Mouse (Mus musculus) right cerebral cortex, postnatal 10 days (tissue): ENCODE data around the gene Tbx21.

ENCODE experiments used
- DNase-seq, 2 experiments: peaks; one replicate each; pipeline ENCODE4 v3.0.0; 2021; ENCODE audit warnings: low spot score in 2 of 2

Tbx21 gene

DNA sequence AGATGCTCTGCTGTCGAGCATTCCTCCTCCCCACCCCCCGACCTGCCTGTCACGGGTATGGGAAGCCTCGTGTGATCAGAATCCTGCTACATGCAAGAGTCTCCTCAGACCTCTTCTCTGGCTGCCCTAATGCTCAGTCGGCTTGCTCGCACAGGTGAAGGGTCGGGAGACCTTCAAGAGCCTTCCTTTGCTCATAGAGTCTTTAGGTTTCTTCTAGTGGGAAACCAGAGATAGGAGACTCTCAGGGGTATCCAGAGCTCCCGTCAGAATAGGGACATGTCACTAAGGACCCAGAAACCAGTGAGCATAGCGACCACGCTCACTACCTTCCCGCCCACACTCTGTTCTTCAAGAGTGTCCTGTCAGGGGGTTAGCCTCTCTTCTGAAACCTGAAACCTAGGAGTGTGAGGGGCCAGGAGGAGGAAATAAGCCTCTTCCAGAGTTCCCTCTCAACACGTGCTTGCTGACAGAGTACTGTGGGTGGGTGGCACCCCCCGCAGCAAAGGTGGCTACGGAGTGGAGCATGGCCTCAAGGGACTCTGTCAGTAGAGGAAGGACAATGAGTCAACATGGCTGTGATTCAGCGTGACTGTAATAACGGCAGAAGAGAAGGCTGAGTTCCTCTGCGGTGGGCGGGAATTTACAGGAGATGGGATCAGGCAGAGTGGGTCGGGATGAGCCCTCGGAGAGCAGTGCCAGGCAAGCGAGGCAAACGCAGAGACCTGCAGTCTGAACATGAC, 31.6 kb downstream of the Tbx21 start:
- DNase-seq, result no peak

DNA sequence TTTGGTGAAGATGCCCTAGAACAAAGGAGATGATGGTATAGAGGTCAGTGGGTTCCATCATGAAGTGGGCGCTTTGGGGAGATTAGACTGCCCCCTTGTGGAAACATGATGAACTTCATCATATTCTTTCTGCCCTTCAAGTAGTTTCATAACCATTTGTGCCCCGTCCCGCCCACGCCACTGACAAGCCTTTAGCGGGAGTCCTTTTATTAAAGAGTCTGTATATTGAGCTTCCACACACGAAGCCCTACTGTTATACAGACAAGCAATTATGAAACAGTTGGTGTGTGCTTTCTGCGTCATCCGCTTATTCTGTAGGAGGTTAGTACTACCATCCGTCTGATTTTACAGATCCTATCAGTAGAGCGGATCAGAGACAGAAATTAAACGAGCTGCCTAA, 32.2 kb downstream of the Tbx21 start:
- DNase-seq, result no peak

DNA sequence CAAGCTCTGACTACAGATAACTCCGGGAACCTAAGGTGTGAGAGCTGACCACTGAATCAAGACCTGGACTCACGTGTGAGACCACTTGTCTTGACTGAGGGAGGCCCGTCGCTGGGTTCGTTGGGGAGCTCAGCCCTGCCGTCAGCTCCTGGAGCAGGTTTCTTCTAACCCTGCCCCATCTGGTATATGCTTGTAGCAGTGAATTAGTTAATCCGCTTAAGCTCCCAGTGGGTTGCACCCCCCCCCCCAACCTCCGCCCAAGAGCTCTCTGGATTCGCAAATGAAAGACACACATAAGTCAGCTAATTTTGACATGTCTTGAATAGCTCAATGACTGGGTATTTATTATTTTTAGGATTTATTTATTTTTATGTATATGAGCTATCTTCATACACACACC, 34.8 kb downstream of the Tbx21 start:
- DNase-seq, result no peak

DNA sequence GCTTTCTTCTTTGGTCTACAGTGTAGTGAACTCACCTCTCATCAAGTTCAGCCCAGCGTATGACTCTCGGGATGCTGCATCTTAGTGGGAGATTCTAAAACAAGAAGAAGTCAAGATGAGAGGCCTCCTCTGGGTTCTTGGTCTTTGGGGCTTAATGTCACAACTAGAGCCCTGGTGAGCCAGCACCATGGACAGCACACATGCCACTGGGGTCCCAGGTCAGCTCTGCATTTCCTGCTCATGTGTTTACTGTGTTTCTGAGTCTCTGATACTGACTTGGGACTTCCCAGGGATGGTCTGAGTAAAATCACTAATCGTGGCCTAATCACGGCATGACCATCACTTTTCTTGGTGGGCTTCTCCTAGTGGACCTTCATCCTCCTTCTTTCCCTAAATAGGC, 36.4 kb downstream of the Tbx21 start:
- no peak for DNase-seq

DNA sequence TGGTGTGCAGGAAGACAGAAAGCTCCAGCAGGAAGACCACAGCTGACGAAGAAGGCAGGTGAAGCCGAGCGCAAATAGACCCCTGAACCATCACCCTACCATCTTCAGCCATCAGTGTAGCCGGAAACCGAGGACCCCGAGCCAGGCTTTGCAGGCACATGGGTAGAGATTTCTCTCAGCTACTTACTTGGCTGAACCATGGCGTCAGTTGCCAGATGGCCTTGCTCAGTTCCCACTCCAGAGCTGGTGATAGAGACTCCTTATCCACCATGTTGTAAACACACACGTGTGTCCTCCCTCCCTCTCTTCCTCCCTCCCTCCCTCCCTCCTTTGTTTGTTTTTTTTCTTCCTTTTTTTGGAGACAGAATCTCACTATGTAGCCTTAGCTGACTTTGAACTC, 40.9 kb downstream of the Tbx21 start:
- DNase-seq, result no peak

DNA sequence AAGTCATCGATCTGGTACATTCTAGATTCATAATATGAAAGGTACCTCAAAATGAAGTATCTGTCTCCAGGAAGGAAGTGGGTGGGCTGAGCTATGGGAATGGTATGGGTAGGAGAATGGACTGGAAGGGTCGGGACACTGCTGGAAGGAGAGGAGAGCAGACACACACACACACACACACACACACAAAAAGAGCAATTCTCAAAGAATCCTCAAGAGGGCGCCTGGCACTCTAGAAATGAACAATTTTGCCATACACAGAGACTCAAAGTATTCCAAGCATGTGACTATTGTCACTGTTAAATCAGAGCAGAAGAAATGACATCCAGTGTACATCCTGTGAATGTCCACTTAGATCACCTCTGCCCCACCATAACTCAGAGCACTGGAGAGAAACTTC, 42.6 kb downstream of the Tbx21 start:
- DNase-seq, result peak; percentile 65 to 72

DNA sequence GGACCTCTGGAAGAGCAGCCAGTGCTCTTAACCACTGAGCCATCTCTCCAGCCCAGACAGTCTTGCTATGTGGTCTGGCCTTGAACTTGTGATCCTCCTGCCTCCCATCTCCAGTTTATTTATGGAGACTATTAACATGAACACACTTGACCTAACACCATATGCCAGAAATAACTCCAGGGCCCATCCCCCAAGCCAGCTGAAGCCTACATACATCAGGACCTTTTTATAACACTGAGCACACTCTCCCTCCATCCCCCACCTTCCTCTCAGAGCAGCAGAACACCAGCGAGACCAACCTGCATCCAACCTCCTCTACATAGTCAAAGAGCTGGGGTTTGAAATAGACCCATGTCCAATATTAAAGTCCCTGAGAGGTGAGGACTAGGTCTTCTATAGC, 44.0 kb downstream of the Tbx21 start:
- DNase-seq, result no peak

DNA sequence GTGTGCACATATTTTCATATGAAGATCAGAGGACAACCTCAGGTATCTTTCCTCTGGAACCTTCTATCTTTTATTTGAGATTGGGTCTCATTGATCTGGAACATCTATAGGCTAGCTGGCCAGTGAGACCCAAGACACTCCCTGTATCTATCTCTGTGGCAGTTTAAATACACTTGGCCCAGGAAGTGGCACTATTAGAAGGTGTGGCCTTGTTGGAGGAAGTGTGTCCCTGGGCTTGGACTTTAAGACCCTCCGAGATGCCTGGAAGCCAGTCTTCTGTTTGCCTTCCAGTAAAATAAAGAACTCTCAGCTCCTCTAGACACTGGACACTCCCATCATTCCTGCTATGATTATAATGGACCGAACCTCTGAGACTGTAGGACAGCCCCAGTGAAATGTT, 45.4 kb downstream of the Tbx21 start:
- DNase-seq, result no peak

DNA sequence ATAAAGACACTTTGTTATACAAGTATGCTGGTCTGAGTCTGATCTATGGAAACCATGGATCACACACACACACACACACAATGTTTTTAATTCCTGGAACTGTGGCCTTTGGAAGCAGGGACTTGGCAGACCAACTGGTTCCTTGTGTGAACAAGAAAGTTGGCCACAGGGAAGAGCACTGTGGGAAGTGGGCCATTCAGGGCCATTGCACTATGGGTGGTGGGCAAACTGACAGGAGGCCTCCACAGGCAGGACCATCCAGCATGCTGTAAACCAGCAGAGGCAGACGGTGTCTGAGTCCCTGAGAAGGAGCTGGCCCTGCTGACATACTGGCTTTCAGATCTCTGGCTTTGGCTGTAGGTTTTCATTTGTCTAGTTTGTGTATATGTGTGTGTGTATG, 45.8 kb downstream of the Tbx21 start:
- no peak for DNase-seq

DNA sequence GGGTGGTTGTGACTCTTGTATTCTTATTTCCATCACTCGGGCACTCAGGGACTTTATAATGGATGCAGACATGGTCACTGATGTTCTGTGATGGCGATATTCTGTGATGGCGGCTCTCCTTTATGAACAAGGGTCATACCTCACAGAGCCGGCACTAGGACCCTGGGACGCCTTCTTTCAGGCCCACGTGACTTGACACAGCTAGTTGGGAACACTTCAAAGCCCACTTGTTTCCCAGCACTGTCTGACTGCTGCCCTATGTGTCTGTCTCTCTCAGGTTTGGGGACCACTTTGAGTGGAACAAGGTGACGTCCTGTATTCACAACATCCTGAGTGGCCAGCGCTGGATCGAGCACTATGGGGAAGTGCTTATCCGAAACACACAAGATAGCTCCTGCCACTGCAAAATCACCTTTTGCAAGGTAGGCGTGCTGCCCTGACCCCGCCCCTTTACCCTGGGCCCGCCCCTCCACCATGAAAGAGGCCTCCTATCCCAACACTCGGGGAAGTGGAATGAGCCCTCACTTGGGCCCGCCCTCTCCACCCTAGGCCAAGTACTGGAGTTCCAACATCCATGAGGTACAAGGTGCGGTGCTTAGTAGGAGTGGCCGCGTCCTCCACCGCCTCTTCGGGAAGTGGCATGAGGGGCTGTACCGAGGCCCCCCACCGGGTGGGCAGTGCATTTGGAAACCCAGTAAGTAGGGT, 48.3 kb downstream of the Tbx21 start:
- DNase-seq, result no peak

DNA sequence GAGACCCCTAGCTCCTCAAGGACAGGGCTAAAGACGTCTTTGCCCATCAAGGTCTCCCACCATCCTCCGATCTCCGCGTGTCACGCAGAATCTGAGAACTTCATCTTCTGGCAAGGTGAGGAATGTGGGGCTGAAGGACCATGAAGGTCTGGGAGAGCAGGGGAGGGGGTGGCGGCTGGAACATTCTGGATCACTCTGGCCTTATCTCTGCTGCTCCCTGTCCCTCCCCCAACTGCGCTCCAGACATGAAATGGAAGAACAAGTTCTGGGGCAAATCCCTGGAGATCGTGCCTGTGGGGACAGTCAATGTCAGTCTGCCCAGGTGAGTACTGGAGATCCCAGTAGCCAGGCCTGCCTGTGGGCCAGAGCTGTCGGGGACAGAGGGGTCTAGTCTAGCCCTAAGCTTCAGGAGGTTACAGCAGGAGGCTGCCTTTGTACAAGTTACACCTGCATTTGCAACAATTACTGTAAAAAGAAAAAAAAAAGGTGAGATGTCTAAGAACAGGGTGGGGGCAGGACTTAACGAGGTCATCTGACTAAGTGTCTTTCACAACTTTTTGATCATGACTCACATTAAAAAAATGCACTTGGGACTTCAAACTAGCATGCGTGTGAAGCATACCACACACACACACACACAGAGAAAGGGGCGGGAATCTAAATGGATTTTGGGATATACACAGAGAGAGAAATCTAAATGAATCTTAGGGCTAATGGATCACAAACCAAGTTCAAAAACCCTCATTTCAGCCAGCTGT, 49.4 kb downstream of the Tbx21 start:
- DNase-seq, result no peak

DNA sequence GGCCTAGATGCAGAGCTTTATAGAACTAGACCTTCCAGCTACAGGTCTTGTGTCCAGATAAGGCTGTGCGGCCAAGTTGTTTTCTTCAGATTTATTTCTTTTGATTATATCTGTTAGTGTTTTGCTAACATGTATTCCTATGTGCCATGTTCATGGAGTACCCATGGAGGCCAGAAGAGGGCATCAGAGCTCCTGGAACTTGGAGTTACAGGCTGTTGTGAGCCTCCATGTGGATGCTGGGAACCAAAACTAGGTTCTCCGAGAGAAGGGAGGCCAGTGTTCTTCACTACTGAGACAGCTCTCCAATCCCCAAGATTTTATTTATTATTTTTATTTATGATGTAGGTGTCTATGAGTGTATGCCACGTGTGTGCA, 51.2 kb downstream of the Tbx21 start:
- DNase-seq, result no peak

DNA sequence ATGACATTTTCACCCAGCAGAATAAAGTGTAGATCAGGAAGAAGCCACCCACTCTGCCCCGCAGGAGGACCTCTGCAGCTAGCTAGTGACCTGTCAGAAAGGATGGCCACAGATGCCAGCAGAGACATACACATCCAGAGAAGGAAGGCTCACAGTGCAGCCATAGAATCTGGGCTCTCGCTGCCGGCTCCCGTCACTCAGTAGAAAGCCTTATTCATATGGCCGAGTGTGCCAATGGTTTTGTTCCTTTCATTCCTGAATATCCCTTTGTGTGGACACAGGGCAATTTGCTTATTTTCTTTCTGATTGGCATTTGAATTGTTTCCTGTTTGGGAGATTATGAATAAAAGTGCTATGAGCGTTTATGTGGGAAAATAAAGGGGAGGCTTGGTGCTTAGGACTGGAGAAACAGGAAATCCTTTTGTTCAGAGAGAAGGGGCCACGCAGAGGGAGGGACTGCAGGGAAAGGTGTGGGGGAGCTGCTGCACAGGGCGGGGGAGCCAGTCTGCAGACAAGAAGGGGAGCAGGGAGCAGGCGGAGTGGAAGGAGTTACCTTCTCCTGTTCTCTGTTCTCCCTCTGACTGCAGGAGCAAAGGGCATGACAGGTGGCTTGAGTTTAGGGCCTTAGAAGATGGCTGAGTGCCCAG, 51.7 kb downstream of the Tbx21 start:
- DNase-seq, result no peak

DNA sequence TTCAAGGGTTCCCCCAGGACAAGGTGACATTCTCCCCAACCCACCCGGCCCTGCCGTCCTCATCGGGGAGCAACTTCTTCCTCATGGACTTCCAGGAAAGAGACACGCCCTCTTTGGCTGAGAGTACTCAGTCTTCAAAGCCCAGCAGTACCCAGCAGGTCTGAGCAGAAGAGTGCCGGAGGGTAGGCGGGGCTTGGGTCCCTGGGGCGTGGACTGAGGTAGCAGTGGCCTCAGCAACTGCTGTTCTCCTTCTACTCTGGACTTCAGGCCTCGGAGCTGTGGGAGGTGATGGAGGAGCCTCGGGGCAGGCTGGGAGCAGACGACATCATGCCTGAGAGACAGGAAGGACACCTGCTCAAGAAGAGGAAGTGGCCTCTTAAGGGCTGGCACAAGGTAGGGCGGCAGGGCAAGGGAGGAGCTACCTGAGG, 62.9 kb downstream of the Tbx21 start:
- DNase-seq, result no peak

DNA sequence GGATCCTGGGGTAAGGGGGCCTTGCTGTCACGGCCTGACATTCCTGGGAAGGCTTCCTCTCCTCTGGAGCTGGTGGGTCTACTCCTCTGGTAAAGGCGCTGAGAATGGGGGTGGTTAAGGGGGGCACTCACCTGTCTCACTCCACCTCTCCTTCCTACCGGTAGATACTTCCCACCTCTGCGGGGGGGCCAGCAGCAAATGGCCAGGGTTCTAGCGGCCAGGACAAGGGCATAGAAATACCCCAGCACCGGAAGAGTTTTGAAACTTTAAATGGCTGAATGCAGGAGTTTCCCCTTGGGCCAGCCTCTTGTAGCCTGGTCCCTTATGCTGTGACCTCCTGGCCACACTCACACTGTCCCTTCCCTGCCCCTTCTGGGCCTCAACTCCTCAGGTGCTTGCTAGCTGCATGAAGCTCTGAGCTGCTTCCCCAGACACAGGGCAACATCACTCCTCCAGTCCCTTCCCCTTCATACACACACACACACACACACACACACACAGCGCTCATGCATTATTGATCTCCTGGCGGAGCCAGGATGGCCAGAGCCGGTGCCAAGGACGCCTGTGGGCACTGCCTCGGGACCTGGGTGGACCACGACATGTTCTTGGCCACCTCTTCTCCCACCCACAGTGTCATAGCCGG, 64.1 kb downstream of the Tbx21 start:
- DNase-seq, result no peak

DNA sequence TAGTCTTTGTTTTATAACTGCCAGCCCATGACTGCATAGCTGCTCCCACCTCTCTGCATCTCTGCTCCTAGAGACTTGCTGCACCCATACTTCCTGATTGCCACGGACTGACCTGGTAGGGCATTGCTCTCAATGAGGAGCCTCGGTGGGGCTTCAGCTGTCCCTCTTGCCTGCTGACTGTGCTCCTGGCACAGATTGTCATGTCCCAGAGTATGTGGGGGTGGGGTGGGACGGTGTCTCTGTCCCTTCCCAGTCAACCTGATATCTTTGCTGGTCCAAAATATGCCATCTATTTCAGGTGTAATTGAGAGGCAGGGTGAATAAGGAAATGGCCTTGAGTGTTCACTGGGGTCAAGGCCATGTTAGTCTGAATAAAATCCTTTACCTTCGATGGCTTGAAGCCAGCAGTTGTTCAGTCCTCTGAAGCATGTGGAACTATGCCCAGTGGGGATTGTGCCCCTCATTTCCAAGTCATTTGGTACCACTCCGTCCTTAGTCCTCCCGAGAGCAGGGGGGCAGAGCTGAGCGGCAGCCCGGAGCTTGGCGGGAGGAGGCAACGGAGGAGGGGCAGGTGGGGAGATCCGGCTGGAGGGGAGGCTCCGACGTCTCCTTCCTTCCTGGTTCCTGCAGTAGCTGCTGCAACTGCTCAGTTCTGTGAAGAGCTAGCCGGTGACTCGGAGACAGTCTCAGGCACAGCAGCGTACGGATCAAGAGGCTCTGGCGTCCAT, 64.8 kb downstream of the Tbx21 start, which contains the start of gene Osbpl7:
Gene Osbpl7 (plus strand): TSS at position 413 of the 728 bp plus-strand sequence.
- peak; percentile 89 to 91 for DNase-seq

DNA sequence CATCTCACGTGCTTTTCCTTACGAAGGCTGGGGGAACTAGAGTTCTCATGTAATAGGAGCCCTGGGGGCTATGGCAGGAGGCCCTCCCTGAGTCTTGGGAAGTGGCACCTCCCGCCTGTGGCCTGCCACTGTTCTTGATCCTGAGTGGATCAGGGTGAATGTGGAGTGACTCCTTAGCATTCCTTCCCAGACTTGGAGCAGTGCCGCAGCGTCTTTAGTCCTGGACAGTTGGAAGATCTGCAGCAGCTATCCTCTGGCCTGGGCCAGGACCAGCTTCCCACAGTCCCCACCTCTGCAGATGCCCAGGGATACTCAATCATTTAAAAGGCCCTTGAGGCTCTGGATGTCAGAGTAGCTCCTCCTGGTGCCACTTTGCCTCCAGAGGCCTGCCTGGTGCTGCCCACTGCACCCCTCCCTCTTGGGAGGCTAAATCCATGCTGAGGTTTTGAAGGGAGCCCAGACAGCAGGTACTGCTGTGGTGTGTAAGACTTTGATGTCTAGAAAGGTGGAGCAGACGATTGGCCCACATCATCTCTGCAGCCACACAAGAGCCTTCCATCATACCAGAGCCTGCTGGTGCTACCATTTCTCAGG, 65.5 kb downstream of the Tbx21 start:
- DNase-seq, result no peak

DNA sequence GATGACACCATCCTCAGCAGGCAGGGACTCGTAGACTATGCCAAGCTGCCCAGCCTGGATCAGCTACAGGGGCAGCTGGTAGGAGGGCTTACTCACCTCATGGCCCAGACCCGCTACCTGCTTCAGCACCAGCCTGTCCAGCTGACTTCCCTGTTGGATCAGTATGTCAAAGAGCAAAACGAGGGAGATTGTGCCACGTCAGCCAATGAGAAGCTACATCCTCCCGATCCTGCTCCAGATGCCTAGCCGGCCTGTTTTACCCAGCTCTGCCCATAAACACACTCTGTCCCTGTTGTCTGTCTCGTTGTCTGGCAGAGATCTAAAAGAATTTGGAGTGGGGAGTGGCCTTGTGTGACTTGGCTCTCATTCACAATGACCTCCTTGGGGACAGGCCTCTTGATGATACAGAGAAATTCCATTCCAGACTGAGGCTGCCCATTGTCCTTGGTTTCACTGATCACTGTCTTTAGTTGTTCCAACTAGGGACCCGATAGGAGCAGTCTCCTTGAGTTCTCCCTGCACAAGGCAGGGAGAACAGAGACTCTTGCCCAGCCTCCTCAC, 67.0 kb downstream of the Tbx21 start:
- DNase-seq, result no peak
